Mouse (Mus musculus) hindbrain, embryonic 14.5 days (tissue): ENCODE results near the gene Prpf19. TPM values are rescaled to one million over a fixed set of nuclear protein-coding genes. Genes with fewer than 3 reads are reported as not detected.

Experiments used
- ATAC-seq: fragments of 200-750 bp; cut with Nextera tagmentation; 2 replicates; pipeline ENCODE4 v1.8.0; 2017; ENCODE audit warnings: moderate number of reproducible peaks, mild to moderate bottlenecking, moderate TSS enrichment, moderate library complexity; ENCODE audit not compliant: low FRiP score
- DNase-seq: peaks from one replicate; pipeline ENCODE4 v3.0.0-alpha.2; 2015; ENCODE audit warnings: low spot score
- H3K27ac ChIP-seq: fragments of 300-500 bp; sonication (generic); 2 replicates; pipeline ENCODE4 v1.5.1; 2014; ENCODE audit warnings: mild to moderate bottlenecking, moderate library complexity
- H3K27me3 ChIP-seq: fragments of 300-500 bp; sonication (generic); 2 replicates; pipeline ENCODE4 v1.6.1; 2014; ENCODE audit warnings: mild to moderate bottlenecking, low read length, mixed read lengths; ENCODE audit not compliant: control insufficient read depth, insufficient read depth
- H3K36me3 ChIP-seq: fragments of 300-500 bp; sonication (generic); replicated peaks from 2 replicates; pipeline ENCODE4 v1.6.1; 2014; ENCODE audit not compliant: control insufficient read depth, insufficient read depth
- H3K4me1 ChIP-seq: fragments of 300-500 bp; sonication (generic); replicated peaks from 2 replicates; pipeline ENCODE4 v1.6.1; 2014; ENCODE audit warnings: antibody characterized with exemption, low read length, mixed read lengths; ENCODE audit not compliant: control insufficient read depth, insufficient read depth
- H3K4me2 ChIP-seq: fragments of 300-500 bp; sonication (generic); replicated peaks from 2 replicates; pipeline ENCODE4 v1.6.1; 2014; ENCODE audit warnings: mild to moderate bottlenecking, moderate library complexity
- H3K4me3 ChIP-seq: fragments of 300-500 bp; sonication (generic); replicated peaks from 2 replicates; pipeline ENCODE4 v1.5.1; 2014; ENCODE audit warnings: mild to moderate bottlenecking, low read length
- H3K9ac ChIP-seq: fragments of 300-500 bp; sonication (generic); 2 replicates; pipeline ENCODE4 v1.6.1; 2014
- H3K9me3 ChIP-seq: fragments of 300-500 bp; sonication (generic); 2 replicates; pipeline ENCODE4 v1.6.1; 2016; ENCODE audit warnings: low read length; ENCODE audit not compliant: control insufficient read depth
- WGBS: fragments of 180-500 bp; shearing (Covaris S2); extraction: QIAGEN DNeasy Blood & Tissue Kit; methylation state at CpG from one replicate; pipeline ENCODE4 v1.1.7; 2014; 5-methylcytosine and 5-hydroxymethylcytosine counted together
- polyA plus RNA-seq: library from polyadenylated mRNA; unstranded; fragments of >200 nt; fragmentation: Nextera tagmentation; extraction: Ambion mirVana; gene quantifications from 2 replicates; pipeline ENCODE4 v1.2.1, GENCODE M21; 2014

Prpf19 gene
- polyA plus RNA-seq, 1 experiment from 2014 or later: 33.4 TPM

DNA sequence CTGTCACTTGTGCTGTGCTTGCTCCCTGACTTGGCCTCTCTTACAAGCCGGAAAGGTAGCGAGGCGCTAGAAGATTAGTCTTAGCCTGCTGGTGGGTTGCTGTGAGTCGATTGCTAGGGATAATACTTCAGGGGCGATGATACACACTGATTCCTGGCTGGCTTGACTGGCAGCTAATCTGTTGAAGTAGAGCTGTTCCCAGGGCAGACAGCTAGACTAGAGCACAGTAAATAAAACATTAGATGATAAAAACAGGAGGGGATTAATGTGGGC lies 10.6 kb downstream of the Prpf19 start:
- Histone ChIP-seq H3K4me3 (no peak overlapping the region), H3K36me3 (peaks cover 73% of the 10 kb centered on the region), H3K9ac (no peak overlapping the region), H3K27ac (no peak overlapping the region), H3K27me3 (no peaks in the 10 kb centered on the region), H3K9me3 (no peaks in the 10 kb centered on the region), H3K4me1 (no peaks in the 10 kb centered on the region), H3K4me2 (no peak overlapping the region)
- DNase-seq (no peak), ATAC-seq (no peak)
- WGBS: 89% methylated on average over 5 of the region's 5 CpGs

- H3K36me3 ChIP-seq: peaks cover 51% of the 10 kb centered on the region
- H3K27ac ChIP-seq: no peak overlapping the region
- no peak overlapping the region for H3K4me2 ChIP-seq
- WGBS: 64% methylated on average over 3 of the region's 3 CpGs
- H3K9me3 ChIP-seq: no peaks in the 10 kb centered on the region
- no peak overlapping the region for H3K9ac ChIP-seq
- peak; percentile 57 for DNase-seq
- ATAC-seq: 0 out of 2 replicates have a peak, but pooled peaks have one; percentile 12
- no peaks in the 10 kb centered on the region for H3K27me3 ChIP-seq
- H3K4me1 ChIP-seq: no peaks in the 10 kb centered on the region
- no peak overlapping the region for H3K4me3 ChIP-seq
These were observed 12.9 kb downstream of the Prpf19 start for GRCm38 (mm10) chr19:10907891-10908290.

- Histone ChIP-seq H3K27ac (no peak overlapping the region), H3K4me3 (no peak overlapping the region), H3K4me2 (no peak overlapping the region), H3K9me3 (no peaks in the 10 kb centered on the region), H3K27me3 (no peaks in the 10 kb centered on the region), H3K9ac (no peak overlapping the region), H3K36me3 (peaks cover 38% of the 10 kb centered on the region), H3K4me1 (no peaks in the 10 kb centered on the region)
- ATAC-seq (no peak), DNase-seq (no peak)
- WGBS: 86% methylated on average over 6 of the region's 6 CpGs
These were observed 14.2 kb downstream of the Prpf19 start for GRCm38 (mm10) chr19:10909087-10909721.

DNA sequence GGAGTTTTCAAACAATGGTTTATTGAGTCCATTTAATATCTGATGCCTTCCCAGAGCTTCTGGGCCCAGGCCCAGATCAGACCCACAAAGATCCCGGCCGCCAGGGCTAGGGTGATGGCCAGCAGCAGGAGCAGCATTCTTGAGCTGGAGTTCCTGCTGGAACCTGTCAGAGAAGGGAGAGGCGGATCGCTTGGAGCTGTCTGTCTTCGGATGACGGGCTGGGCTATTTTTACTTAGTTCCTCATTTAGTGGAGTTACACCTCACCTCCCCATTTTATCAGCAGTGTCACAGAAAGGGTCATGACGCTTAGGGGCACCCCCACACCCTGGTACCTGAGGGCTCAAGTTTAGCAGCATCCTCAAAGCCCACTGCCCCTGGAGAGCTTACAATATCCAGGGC lies 19.3 kb downstream of the Prpf19 start:
- H3K9ac ChIP-seq: no peak overlapping the region
- H3K4me1 ChIP-seq: no peaks in the 10 kb centered on the region
- no peak overlapping the region for H3K4me2 ChIP-seq
- no peak for ATAC-seq
- H3K4me3 ChIP-seq: no peak overlapping the region
- no peak for DNase-seq
- no peaks in the 10 kb centered on the region for H3K27me3 ChIP-seq
- 81% methylated on average over 7 of the region's 7 CpGs for WGBS
- no peaks in the 10 kb centered on the region for H3K9me3 ChIP-seq
- no peaks in the 10 kb centered on the region for H3K36me3 ChIP-seq
- no peak overlapping the region for H3K27ac ChIP-seq

- no peak overlapping the region for H3K9ac ChIP-seq
- H3K4me1 ChIP-seq: no peaks in the 10 kb centered on the region
- ATAC-seq: no peak
- WGBS: 93% methylated on average over 2 of the region's 2 CpGs
- no peak overlapping the region for H3K4me2 ChIP-seq
- no peaks in the 10 kb centered on the region for H3K36me3 ChIP-seq
- H3K4me3 ChIP-seq: no peak overlapping the region
- H3K27ac ChIP-seq: no peak overlapping the region
- H3K27me3 ChIP-seq: no peaks in the 10 kb centered on the region
- no peak for DNase-seq
- no peaks in the 10 kb centered on the region for H3K9me3 ChIP-seq
These were observed 19.8 kb downstream of the Prpf19 start for GRCm38 (mm10) chr19:10914870-10915269.

DNA sequence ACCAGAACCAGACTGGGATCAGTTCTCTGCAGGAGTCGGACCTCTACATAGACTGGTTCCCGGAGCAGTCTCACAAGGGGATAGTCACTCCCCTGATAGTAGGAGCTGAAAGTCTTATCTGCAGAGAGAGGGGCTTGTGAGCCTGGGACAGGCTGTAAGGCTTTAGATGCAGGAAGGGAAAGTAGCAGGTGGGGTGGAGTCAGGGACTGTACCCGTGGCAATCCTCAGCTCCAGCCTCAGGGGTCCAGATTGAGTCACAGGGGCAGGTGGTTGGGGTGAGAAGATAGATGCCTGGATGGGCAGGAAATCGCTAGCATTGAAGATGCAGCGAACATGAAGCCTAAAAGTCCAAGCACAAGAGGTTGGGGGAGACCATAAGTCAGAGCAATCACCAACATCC lies 21.5 kb downstream of the Prpf19 start:
- 59% methylated on average over 5 of the region's 5 CpGs for WGBS
- Histone ChIP-seq H3K36me3 (no peaks in the 10 kb centered on the region), H3K4me3 (no peak overlapping the region), H3K4me2 (no peak overlapping the region), H3K27ac (no peak overlapping the region), H3K27me3 (no peaks in the 10 kb centered on the region), H3K9ac (no peak overlapping the region), H3K4me1 (no peaks in the 10 kb centered on the region), H3K9me3 (no peaks in the 10 kb centered on the region)
- ATAC-seq (no peak), DNase-seq (no peak)

- Histone ChIP-seq H3K9me3 (no peaks in the 10 kb centered on the region), H3K27me3 (no peaks in the 10 kb centered on the region), H3K27ac (no peak overlapping the region), H3K36me3 (no peaks in the 10 kb centered on the region), H3K4me1 (no peaks in the 10 kb centered on the region), H3K9ac (no peak overlapping the region), H3K4me3 (no peak overlapping the region), H3K4me2 (no peak overlapping the region)
- ATAC-seq: 0 out of 2 replicates have a peak, but pooled peaks have one; percentile 34
- WGBS: 84% methylated on average over 10 of the region's 10 CpGs
- no peak for DNase-seq
These were observed 23.4 kb downstream of the Prpf19 start for GRCm38 (mm10) chr19:10918321-10918991.

GRCm38 (mm10) chr19:10920532-10920931 lies 25.5 kb downstream of the Prpf19 start, which contains the start of gene Zp1:
TSS of gene Zp1 (minus strand) at chr19:10920632.
- WGBS: 61% methylated on average over 2 of the region's 2 CpGs
- Histone ChIP-seq H3K4me2 (no peak within 1 kb of the TSS), H3K27me3 (no peaks in the 10 kb centered on the region), H3K4me3 (no peak within 1 kb of the TSS), H3K4me1 (no peaks in the 10 kb centered on the region), H3K27ac (no peak within 1 kb of the TSS), H3K9me3 (no peaks in the 10 kb centered on the region), H3K36me3 (no peaks in the 10 kb centered on the region), H3K9ac (no peak within 1 kb of the TSS)
- DNase-seq (no peak), ATAC-seq (no peak)

- Histone ChIP-seq H3K36me3 (no peaks in the 10 kb centered on the region), H3K27ac (no peak overlapping the region), H3K4me1 (no peaks in the 10 kb centered on the region), H3K9me3 (no peaks in the 10 kb centered on the region), H3K4me2 (no peak overlapping the region), H3K4me3 (no peak overlapping the region), H3K9ac (no peak overlapping the region), H3K27me3 (no peaks in the 10 kb centered on the region)
- 77% methylated on average over 3 of the region's 3 CpGs for WGBS
- ATAC-seq (no peak), DNase-seq (no peak)
These were observed 26.0 kb downstream of the Prpf19 start for GRCm38 (mm10) chr19:10921058-10921457.
